Mouse (Mus musculus) Patski (cell line): ENCODE measurements around the gene Frmd4a. TPM values are rescaled to one million over a fixed set of nuclear protein-coding genes. Genes with fewer than 3 reads are reported as not detected.
"Not testable (repeated sequence)": the region's sequence is repeated elsewhere in the genome, so short reads cannot be mapped to it uniquely, and the experiment has no call there.

Experiments
- ATAC-seq: fragments of 100-300 bp; one replicate; pipeline ENCODE4 v1.8.0; 2021
- CTCF ChIA-PET: fragments of 350-600 bp; sonication (Branson Sonifier 250); formaldehyde crosslinking; loops from one replicate; lab custom pipeline; 2022; ENCODE audit warnings: inconsistent platforms; lab: Charles Lee
- POLR2A ChIA-PET: fragments of 350-600 bp; sonication (Branson Sonifier 250); formaldehyde crosslinking; loops from one replicate; lab custom pipeline; 2022; ENCODE audit warnings: antibody characterized with exemption, inconsistent platforms; lab: Charles Lee
- DNase-seq: peaks from one replicate; pipeline ENCODE4 v3.0.0-alpha.2; 2011; ENCODE audit warnings: low read depth, low spot score
- H3K27me3 ChIP-seq: fragments of 371-371 bp; one replicate; pipeline ENCODE4 v1.5.1; 2021
- CTCF ChIP-seq: fragments of 100-300 bp; IDR thresholded peaks from one replicate; pipeline ENCODE4 v1.5.1; 2021
- in situ Hi-C: fragments of 300-500 bp; cut with MboI; formaldehyde crosslinking; loops from 3 replicates; pipeline ENCODE4 v1.11.1; 2018; ENCODE audit warnings: low pct_unique_long_range_greater_than_20kb, mixed read lengths
- polyA plus RNA-seq: library from polyadenylated mRNA; unstranded; gene quantifications from one replicate; pipeline ENCODE4 v1.2.3, GENCODE M21; 2021

Frmd4a gene
- polyA plus RNA-seq, 1 experiment from 2014 or later: 40.6 TPM

DNA sequence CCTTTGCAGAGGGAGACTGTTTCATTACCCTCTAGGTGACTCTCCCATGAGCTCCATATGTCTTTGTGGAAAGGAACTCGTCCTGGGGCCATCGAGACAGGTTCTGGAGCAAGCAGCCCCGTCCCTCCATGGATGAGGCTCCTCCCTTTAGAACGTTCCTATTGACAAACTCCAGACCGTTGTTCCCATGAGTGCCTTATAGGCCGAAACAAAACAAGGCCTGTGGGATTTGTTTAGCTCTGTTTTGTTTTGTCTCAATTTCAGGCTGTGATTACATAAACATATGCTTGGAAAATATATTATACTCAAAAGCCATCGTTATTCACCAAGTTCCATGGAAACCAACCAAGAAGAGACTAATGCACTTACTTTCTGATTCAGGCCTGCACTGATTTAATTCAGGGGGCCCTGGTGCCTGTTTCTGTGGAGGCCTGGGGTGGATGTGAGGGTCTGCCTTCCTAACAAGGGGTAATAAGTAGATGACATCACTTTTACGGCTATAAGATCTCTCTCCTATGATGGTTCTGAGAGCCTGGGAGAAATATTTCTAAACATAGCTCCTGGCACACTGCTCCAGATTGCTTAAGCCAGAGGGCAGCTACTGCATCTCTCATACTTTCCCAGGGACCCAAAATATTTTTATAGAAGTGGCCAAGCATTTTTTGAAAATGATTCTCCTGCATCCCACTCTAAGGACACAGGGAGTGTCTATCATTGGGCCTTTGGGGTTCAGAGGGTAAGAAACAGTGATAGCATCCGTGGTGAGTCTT is 308.9 kb downstream of the Frmd4a start:
- no peak for TF ChIP-seq CTCF
- CTCF ChIA-PET: interaction anchor here (0.8 kb wide), 1 partner anchor 163 kb away, joined by 3 read pairs; no protein-coding TSS in a partner anchor
- in situ Hi-C loops: no loop called here
- POLR2A ChIA-PET: interaction anchor here (1.0 kb wide), 1 partner anchor 16 kb away, joined by 3 read pairs; no protein-coding TSS in a partner anchor
- no peak for DNase-seq
- ATAC-seq: no peak
- no peaks in the 10 kb centered on the region for H3K27me3 ChIP-seq

DNA sequence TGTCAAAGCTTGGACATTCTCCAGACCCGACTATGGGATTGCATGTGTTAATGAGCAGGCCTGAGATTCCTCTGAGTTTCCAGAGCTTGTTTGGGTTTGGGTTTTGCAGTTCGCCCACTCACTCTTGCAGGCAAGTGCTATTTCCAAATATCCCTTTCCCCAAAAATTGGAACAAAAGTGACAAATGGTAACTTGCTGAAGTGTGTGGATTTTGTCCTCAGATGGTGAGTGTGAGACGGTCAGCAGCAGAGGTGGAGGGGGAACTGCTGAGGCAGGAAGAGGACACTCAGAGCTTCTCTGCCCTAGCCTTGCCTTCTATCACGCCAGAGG is 309.5 kb downstream of the Frmd4a start:
- TF ChIP-seq CTCF: no peak
- CTCF ChIA-PET: no interaction called here
- POLR2A ChIA-PET: interaction anchor here (1.0 kb wide), 1 partner anchor 15 kb away, joined by 3 read pairs; no protein-coding TSS in a partner anchor
- ATAC-seq (peak; percentile 47), DNase-seq (no peak)
- H3K27me3 ChIP-seq: no peaks in the 10 kb centered on the region
- in situ Hi-C loops: no loop called here

DNA sequence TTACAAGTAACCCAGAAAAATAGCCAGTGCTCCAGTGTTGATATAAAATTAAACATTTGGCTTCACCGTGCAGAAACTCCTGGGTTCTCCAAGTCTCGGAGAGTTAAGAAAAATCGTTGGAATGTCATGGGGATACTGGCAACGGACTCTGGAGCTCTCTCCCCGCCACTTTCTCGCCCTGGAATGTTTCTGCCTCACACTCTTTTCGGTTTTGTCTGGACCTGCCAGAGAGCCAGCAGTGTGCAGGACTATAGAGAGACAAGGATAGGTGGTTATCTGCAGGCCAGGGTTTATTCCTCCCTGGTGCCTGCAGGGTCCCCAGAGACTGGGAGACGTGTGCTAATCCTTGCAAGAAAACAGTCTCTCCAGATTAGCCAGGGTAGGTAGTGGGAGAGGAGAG is 314.9 kb downstream of the Frmd4a start:
- POLR2A ChIA-PET: no interaction called here
- in situ Hi-C loops: no loop called here
- no peaks in the 10 kb centered on the region for H3K27me3 ChIP-seq
- CTCF ChIA-PET: interaction anchor here (1.1 to 1.5 kb wide), 2 partner anchors 10 to 12 kb away, joined by 3 read pairs; no protein-coding TSS in a partner anchor
- no peak for DNase-seq
- no peak for ATAC-seq
- no peak for TF ChIP-seq CTCF

DNA sequence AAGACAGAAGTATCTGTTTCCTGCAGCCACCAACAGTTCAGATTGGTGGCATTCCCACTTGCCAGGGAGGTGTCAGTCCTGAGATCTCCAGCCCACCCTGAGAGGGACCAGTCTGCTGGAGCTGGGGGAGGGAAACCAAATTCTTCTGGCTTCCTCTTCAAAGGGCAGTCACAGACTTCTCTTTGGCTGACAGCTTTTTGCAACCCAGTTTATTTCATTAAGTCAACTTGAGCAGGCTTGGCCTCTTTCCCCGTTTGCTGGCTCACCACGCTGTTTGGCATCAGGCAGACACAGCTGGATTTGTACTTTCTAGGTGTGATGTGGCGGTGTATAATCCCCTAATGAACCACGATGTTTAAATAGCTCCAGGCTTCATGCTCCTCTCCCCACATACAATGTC is 316.7 kb downstream of the Frmd4a start:
- TF ChIP-seq CTCF: no peak
- in situ Hi-C loops: no loop called here
- no peak for ATAC-seq
- ChIA-PET CTCF (interaction anchor here (1.4 kb wide), 1 partner anchor 9 kb away, joined by 4 read pairs; no protein-coding TSS in a partner anchor), POLR2A (no interaction called here)
- H3K27me3 ChIP-seq: no peaks in the 10 kb centered on the region
- no peak for DNase-seq

DNA sequence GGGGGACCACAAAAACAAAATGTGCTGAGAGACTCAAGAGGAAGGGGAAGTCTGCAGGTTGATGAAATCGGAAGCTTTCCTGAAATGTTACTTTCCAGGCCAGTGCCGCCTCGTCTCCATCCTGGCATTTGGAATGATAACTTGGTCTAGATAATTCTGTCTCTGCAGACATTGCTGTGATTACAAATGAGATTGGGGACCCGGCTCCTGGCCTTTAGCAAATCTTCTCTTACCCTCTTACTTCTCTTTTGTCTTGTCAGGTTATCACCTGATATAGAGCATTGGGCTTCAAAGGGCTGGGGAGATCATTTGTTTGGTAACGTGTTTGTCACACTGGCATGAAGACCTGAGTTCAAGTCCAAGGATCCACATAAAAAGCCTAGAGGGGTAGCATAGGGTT is 317.4 kb downstream of the Frmd4a start:
- CTCF ChIA-PET: interaction anchor here (1.1 to 1.4 kb wide), 2 partner anchors 10 to 57 kb away, joined by 3 to 4 read pairs; no protein-coding TSS in a partner anchor
- no peaks in the 10 kb centered on the region for H3K27me3 ChIP-seq
- POLR2A ChIA-PET: no interaction called here
- TF ChIP-seq CTCF: no peak
- ATAC-seq: no peak
- in situ Hi-C loops: no loop called here
- DNase-seq: no peak

DNA sequence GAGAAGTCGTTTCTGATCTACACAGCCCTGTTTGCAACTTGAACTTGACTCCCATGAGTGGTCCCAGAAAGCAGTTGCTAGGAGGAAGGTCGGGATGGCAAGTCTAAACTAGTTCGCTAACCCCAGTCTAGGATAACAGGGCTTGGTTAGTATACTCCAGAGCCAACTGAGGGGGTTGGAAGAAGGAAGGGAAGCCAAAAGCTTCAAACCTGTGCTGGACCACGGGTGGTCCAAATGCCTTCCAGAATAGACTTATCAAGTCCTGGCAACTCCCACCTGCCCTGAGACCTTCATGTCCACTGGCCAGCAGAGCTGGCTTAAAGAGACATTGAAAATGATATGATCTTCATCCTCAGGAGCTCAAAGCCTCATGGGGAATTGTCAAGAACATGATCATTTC is 318.4 kb downstream of the Frmd4a start:
- TF ChIP-seq CTCF: no peak
- ChIA-PET CTCF (interaction anchor here (1.1 kb wide), 1 partner anchor 56 kb away, joined by 3 read pairs; no protein-coding TSS in a partner anchor), POLR2A (no interaction called here)
- no peak for DNase-seq
- ATAC-seq: no peak
- no peaks in the 10 kb centered on the region for H3K27me3 ChIP-seq
- in situ Hi-C loops: no loop called here

DNA sequence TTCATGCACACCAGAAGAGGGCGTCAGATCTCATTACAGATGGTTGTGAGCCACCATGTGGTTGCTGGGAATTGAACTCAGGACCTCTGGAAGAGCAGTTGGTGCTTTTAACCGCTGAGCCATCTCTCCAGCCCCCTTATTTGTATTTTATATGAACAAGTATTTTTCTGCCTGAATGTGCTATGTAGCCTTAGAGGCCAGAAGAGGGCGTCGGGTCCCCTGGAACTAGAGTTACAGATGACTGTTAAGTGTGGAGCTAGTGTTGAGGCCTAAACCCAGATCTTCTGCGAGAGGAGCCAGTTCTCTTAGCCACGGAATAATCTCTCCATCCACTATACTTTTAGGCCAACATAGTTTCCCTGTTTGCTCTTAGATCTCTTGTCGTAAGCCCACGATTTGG is 320.8 kb downstream of the Frmd4a start:
- CTCF ChIA-PET: interaction anchor here (1.5 kb wide), 2 partner anchors 114 to 153 kb away, joined by 3 to 6 read pairs; no protein-coding TSS in a partner anchor
- H3K27me3 ChIP-seq, ATAC-seq, DNase-seq, POLR2A ChIA-PET, in situ Hi-C loops: not testable (repeated sequence)
- TF ChIP-seq CTCF: peak; percentile 45

DNA sequence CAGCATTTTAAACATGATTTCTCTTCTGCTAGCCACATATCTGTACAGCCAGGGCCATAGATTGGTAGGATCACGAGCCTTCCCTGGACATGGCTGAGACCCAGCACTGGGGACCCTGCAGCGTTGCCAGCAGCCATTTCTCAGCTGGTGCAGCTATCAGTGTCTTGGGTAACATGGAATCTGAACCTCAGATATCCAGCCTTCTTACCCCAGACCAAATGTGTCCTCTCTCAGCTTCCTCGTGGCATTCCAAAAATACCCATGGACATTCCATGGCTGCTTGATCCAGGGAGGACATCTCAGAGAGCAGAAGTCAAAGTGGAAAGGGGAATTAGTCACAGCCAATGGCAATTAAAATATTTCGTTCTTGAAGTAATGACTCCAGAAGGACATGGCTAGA is 321.6 kb downstream of the Frmd4a start:
- in situ Hi-C loops: no loop called here
- CTCF ChIA-PET: interaction anchor here (1.5 kb wide), 2 partner anchors 10 to 152 kb away, joined by 3 to 6 read pairs; no protein-coding TSS in a partner anchor
- H3K27me3 ChIP-seq: no peaks in the 10 kb centered on the region
- POLR2A ChIA-PET: interaction anchor here (0.8 kb wide), 1 partner anchor 13 kb away, joined by 3 read pairs; no protein-coding TSS in a partner anchor
- peak; percentile 17 for ATAC-seq
- no peak for TF ChIP-seq CTCF
- DNase-seq: no peak

DNA sequence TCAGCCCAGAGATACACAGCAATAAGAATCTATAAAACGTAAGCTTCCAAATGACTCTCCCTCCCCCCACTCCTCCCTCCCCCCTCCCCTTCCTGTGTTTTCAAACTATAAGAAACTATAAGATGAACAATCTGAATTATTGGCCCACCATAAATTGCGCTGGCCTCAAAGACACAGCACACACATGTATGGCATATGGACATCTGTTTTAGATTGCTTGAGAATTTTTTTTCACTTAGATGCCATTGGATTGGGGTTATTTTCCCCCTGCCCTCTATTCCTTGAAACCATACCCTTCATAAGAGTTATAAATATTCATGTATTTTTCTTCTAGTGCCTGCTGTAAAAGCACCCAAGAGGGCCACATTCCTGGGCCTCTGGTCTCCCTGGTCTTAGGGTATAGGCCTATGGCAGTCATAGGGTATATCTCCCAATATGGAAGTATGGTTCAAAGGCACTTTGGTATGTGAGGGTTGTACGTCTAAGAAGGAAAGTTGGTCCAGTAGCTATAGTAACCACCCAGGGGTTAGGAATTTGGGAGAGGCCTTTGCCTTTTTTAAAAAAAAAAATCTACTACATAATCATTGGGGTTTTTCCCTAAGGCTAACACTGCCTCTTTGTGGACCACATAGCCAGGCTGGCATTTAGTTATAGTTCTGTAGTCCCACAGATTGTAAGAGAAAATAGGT is 322.2 kb downstream of the Frmd4a start:
- H3K27me3 ChIP-seq: no peaks in the 10 kb centered on the region
- ATAC-seq (no peak), DNase-seq (no peak)
- POLR2A ChIA-PET: interaction anchor here (0.8 kb wide), 3 partner anchors 12 to 63 kb away, joined by 3 read pairs; no protein-coding TSS in a partner anchor
- CTCF ChIA-PET: interaction anchor here (1.5 kb wide), 2 partner anchors 10 to 151 kb away, joined by 3 to 6 read pairs; no protein-coding TSS in a partner anchor
- no peak for TF ChIP-seq CTCF
- in situ Hi-C loops: no loop called here

DNA sequence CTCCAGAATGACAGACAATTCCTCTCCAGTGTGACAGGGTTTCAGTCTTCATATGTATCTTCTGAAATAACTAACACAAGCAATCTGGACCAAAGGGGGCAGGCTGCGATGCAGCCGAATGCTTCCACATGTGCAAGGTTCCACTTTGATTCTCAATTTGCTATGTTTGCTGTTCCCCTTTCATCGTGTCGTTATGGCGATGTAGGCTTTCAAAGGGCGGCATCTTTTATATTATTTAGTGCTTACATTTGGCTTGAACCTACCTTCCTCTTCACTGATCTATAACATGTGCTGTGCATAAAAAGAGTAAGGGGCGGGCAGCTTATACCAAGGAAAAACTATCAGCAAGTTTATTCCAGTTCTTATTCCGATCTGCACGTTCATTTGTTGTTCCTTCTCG is 322.9 kb downstream of the Frmd4a start:
- in situ Hi-C loops: no loop called here
- CTCF ChIA-PET: interaction anchor here (1.5 kb wide), 1 partner anchor 11 kb away, joined by 3 read pairs; no protein-coding TSS in a partner anchor
- no peak for DNase-seq

More for the DNA sequence above, 322.9 kb downstream of the Frmd4a start:
- no peaks in the 10 kb centered on the region for H3K27me3 ChIP-seq
- no peak for ATAC-seq
- POLR2A ChIA-PET: interaction anchor here (0.8 kb wide), 1 partner anchor 15 kb away, joined by 3 read pairs; no protein-coding TSS in a partner anchor
- no peak for TF ChIP-seq CTCF
